Mouse (Mus musculus) lung, adult 18-20 months (tissue): ENCODE results near the gene Lrch1.
A peak's percentile ranks its signal among the peaks of the same experiment; 100 is the strongest.

Experiments used
- DNase-seq, 2 experiments: peaks; one replicate each; pipeline ENCODE4 v3.0.0; 2022; ENCODE audit warnings: mixed read lengths in 2 of 2

The Lrch1 gene

DNA sequence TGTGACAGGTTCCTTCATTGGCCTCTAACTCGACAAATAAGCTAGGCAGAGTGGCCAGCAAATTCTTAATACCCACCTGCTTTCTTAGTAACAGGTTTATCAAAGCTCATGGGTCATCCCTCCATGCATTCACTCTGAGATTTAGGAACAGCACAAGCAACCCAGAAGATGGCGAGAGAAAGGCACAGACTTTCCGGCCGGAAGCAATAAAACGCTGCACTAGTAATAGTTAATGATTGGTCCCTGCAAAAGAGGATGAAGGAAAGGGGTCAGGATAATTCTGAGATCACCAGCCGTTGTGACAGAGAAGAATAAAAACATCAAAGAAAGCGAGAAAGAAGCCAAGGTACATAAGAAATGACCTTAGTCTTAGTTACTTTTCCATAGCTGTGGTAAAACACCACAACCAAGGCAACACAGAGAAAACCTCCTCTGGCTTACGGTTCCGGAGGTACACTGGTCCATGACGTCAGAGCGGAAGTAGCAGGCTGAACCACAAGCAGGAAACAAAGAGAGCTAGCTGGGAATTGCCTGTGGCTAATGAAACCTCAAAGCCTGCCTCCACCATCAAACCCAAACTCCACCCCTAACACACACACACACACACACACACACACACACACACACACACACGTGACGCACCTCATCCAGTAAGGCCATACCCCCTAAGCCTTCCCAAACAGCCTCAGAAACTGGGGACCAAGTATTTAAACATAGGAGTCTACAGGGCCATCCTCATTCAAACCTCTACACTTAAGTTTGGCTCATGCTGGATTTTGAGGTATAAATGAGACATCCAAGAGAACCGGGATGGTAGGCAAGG lies 100.2 kb downstream of the Lrch1 start:
- peak in 1 of 2 experiments; percentile 50 for DNase-seq

DNA sequence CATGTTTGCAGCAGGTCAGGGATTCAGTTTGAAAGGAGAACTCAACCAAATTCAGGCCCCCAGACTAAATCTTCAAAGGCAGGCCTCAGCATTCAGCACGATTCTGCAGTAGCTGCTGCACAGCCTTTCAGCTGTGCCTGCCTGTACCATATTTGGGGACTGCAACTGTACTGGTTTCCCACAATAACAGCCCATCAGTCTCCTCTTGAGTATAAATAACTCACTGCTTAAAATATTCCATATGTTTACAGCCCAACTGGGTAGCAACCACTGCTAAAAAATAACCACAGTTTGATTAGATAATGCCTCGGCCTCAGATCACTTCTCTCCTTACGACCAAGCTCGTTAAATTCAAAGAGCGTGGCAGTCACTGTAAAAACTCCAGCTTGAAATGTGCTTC lies 101.0 kb downstream of the Lrch1 start:
- no peak for DNase-seq

DNA sequence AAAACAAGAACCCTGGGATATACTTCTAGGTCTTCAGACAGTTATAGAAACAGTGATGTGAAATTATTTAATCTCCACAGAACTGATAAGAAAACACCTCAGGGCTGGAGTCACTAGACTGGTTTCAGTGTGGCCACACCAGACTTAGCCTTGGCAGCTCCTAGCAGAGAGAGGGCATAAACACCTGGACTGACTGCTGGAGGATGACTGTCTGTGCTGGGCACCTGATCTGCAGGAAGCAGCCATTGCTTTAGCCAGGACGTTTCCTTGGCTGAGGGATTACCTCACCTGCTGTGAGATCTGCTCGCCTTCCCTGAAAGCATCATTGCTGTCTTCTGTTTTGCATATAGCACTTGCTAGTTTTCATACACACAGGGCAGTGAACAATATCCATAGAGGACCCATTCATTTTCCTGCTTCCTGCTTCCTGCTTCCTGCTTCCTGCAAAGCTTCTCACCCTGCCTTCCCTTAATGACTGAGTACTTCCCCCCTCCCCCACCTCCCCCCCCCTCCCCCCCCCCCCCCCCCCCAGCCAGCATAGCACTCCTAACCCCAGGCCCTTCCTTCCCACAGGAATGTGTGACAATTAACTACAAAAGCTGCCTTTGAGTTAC lies 101.9 kb downstream of the Lrch1 start:
- DNase-seq, result no peak

DNA sequence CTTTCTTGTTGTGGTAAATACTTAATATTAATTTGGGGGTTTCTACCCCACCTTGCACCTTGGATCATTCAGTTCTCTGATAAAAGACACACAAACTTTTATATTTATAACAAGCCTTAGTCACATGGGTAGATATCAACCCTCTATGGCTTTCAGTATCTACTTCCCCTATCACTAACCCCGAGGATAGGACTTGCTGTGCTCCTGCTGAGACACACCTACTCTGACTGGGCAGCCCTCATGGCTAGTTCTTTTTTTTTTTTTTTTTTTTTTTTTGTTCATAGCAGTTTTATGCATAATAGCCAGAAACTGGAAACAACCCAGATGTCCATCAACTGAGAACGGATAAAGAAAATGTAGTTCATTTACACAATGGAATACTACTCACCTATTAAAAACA lies 106.0 kb downstream of the Lrch1 start:
- no peak for DNase-seq

DNA sequence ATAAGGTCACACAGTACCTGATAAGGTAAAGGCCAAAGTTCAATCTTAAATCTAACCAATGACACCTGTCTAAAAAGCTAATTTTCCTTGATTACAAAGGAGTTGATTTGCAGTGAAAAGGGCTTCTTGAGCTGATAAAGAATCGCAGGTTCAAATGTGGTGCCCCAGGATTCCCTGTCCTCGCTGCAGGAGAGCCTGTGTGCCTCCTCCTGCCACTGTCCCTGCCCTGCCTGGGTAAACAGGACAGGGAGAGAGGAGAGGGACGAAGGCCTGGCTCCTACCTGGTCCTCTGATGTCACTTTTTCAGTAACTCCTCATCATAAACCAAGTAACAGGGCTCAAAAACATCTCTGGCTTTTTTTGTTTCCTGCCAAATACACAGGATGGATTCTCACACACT lies 106.4 kb downstream of the Lrch1 start:
- no peak for DNase-seq

DNA sequence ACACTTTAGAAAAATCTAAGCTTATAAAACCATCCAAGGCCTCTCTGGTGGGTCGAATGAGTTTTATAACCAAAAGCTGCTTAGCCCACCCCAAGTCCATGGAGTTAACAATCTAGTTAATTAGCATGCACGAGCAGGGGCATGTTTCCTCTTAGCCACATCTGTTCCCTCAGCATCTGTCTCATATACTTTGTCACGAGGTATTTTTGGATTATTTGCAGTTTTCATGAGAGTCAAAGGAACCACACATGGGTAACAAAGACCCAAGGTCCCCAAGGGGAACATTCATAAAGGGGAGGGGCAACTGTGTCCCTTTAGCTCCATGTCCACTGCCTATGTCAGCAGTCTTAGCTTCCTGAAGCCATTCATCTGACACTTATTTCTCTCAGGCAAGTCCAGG lies 106.9 kb downstream of the Lrch1 start:
- DNase-seq, result no peak

DNA sequence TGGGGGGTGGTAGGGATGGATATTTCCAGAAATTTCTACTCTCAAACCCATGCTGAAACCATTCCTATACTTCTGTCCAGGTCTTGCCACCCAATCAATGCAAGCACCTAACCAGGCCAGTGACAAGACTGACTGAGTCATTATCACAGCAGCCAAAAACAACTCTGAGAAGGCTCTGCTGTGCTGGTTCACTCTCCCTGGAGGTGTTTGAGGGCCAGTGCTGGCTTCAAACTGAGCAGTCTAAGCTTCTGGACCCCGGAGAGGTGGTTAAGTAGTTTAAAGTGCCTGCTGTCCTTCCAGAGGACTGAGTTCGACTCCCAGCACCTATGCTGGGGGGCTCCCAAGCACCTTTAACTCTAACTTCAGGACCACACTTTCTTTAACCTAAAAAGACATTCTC lies 107.3 kb downstream of the Lrch1 start:
- no peak for DNase-seq

DNA sequence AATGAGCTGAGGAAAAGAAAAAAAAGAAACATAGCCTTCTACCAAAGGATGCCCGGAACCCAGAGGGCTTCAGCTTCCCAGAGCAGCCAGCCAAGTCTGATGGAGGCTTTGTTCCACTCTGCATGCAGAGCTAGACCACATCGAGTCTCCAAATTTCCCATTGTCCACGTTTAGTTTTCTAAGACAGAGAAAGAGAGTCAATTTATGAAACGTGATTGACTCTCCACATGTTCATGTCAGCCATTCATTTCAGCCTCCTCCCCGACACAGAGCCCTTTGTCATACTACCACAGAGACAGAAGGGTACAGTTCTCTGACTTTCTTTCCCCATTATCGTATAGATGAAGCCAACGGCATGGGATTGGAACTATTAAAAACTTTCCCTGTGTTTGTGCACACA lies 108.9 kb downstream of the Lrch1 start:
- no peak for DNase-seq

DNA sequence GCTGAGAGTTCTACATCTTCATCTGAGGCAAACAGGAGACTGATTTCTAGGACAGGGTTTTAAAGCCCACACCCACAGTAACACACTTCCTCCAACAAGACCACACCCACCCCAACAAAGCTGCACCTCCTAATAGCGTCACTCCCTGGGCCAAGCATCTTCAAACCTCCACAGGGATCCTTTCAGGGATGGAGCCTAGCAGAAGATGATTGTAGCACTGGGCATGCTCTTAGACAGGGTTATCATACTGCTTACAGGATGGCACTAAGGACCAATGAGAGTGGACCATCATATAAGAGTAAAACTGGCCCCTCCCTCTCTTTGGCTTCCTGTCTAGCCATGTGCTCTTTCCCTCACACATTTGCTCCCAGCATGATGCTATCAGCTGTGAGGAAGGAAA lies 112.7 kb downstream of the Lrch1 start:
- no peak for DNase-seq

DNA sequence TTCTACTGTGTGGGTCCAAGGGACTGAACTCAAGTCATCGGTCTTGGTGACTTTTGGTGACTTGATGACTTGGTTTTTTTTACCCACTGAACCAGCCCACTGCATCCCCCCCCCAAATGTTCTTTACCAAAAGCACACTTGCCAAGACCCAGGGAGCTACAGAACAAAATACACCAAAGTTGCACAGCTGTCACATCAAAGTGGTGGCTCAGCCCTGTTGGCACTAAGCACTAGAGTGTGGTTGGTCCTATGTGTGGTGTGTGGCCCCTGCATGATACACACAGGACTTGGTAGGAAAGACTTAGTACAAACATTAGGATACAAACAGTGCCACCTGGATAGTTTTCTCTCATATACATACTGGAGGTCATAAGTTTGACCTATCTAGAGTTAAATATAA lies 113.5 kb downstream of the Lrch1 start:
- no peak for DNase-seq

DNA sequence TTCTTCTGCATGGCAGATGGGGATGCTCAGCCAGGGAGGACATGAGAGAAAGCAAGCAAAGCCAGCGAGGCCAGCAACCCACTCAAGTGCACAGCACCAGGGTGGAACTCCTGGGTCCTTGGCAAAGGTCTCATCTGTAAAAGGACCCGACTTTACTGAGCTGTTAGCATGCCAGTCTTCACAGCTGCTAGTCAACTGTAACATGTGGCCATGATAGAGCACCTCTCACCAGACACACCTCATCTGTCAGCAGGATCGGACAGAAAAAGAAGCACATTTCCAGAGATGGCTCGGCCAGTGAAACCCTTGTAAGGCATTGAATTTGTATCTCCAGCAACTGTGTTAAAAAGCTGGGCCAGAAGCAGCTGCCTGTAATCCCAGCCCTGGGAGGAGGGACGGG lies 116.0 kb downstream of the Lrch1 start:
- no peak for DNase-seq

DNA sequence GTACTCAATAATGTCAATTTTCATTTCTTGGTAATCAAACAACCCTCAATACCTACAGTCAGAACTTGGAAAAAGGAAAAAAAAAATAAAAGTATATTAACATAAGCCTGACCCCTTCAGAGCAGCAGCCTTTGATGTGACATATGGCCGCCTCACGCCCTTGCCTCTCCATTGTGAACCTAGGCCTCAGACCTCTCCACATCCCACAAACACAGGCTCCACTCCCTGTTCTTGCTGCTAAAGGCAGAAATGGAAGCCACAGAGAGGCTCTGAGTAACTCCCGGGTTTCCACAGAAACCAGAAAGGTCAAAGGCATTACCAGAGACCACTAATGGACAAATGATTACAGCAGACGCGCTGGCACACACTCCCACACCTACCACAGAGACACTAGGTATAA lies 116.6 kb downstream of the Lrch1 start:
- no peak for DNase-seq

DNA sequence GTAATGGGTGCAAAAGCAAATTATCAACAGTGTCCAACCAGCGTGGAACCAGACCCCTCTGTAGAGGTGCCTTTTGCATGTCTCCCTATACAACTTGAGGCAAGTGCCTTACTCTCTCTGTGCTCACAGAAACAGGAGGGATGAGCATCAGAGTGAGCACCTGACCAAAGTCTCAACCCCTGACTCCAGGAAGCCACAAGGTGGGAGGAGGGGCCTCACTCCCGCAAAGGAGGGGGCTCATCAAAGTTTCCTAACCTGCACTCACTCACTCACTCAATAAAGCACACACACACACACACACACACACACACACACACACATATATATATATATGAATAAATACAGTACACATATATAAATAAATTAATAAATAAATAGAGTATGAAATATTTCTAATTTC lies 117.1 kb downstream of the Lrch1 start:
- no peak for DNase-seq

DNA sequence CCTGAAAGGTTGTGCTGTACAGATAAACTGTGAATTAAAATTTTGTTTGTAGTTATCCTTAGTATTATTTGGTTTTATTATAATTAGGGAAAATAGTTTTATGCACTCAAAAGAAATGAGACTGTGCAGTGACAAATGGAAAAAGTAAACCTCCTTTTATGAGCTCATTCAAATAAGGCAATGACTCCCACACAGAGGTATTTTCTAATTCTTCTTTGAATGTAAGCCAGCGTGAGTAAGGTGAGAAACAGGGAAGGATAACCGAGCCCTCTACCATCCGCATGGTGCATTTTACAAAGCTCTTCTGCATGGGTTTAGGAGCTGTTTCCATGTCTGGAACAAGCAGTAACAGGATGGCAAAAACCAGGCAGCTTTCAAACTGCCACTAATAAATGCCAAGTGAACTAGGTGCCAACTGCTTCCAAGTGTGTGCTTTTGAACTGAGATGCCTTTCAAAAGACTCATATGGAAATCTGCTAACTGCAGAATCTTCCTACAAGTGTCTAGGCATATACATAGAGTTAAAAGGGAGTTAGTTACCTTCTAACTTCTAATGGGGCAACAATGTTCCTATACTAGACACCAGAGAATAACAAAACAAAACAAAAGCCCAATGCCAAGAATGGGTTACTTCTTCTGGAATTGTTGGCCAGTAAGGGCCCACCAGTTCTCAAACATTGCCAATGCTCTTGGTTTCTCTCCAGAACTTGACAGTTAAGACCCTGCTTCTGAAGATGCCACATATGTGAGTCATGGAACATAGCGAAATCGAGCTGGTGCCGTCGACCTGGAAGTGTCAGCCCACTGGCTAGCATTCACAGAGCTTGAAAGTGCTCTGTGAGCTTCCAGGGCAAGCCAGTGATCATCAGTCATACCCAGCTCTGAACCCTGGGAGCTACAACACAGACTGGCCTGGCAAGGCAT lies 124.7 kb downstream of the Lrch1 start:
- no peak for DNase-seq

DNA sequence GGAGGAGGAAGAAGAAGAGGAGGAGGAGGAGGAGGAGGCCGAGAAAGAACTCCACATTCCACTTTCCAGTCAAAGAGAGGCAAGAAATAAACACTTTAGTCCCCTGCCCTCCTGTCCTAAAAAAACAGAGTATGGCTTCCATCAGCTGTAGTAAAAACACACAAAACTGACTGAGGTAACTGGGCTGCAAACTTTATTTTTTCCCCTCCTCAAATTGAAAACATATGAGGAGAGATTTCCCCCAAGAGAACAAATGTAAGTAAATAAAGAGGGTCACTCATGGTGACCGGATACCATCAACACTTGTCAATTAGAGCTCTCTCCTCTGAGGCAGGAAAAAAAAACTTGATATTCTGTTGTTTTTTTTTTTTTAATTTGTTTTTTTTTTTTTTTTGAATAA lies 125.6 kb downstream of the Lrch1 start:
- DNase-seq, result no peak

DNA sequence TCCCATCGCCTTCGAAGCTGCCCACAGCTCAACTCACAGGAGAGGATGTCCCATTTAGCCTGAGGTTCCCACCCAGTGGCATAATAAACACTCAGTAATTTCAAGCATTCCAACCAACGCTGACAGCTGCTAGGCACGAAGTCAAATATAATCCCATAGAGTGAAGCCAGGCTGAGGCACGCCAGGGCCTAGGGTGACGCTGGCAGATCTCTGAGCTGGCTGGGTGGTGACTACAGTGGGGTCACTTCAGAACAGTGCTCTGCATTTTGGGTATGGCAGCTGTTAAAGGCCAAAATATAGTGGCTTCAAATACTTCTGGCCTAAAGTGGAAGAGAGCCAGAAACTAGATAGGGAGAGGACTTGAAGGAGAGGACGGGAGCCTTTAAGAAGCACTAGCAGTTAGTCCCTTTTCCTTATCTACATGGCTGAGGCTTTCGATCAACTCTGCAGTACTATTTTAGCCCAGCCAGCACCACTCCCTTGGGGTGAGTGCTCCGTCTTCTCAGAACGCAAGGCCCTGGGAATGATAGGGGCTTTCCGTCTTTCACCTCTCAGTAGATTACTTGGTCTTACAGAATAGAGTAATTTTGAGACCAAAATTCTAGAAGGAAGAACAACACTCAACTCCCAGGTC lies 127.4 kb downstream of the Lrch1 start:
- peak; percentile 32 to 47 for DNase-seq

DNA sequence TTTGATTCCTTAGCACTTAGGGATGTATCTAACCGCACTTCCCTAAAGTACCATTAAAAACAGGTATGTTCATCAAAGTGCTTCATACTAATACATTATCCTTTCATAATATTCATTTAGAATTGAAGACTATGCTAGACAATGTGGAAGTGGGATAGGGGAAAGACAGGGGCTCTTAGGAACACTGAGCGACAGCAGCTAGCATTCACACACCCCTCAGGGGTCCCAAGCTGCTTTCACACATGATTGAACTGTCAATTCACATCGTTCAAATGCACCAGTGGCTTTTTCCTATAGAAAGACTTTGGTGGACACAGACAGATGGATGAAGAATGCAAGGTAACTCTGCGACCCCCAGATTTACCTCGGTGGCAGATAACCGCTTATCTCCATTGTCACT lies 131.0 kb downstream of the Lrch1 start:
- no peak for DNase-seq

DNA sequence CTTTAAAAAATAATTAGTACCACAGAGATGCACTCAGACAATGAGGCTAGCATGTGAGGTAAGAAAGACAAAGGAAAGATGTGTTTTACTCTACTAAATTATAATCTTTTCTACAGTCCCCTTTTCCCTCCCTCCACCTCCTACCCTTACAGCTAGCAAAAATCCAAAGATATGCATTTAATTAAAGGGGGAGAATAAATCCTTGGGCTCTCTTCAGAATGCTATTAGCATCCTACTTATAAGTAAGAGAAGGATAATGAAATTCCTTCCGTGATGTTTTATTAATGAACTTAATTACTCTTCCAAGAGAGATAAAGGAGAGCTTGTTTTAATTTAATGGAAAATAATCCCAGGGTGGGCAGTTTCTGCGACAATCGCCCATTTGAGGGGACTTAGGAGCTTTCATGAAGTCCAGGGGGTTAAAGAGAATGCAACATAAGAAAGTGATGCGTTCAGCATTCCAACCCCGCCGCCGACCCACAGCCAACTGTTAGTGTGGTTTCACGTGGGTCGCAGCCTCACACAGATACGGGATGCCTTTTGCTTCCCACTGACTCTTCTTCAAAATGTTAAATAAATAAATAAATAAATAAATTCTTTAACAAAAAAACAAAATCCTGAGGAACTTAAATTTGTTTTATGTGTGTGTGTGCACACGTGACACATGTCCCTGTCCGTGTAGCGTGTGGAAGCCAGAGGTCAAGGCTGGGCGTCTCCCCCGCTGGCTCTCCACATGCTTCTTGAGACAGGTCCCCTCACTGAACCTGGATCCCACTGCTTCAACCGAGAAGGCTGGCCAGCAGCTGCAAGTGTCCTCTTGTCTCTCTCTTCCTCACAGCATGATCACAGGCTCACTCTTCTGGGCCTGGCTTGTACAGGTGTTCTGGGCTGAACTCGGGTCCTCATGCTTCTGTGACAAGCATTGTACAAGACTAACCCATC lies 132.6 kb downstream of the Lrch1 start:
- no peak for DNase-seq

DNA sequence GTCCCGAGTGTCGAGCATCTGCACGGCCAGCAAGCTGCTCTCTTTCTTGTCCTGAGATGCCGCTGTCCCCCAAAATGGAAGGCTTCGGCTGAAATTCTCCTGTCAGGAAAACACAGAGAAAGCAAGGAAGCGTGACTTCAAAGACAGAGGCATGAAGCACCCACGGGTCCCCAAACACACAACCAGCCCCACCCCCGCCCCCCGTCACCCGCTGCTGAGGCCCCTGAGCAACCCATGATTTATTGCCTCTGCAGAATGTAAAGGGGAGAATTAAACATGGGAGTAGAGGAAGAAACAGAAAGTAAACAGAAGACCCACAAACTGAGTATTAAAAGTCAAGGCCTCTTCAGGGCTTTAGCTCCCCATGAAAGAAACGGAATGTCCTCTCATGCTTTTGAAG lies 136.1 kb downstream of the Lrch1 start:
- DNase-seq, result no peak

DNA sequence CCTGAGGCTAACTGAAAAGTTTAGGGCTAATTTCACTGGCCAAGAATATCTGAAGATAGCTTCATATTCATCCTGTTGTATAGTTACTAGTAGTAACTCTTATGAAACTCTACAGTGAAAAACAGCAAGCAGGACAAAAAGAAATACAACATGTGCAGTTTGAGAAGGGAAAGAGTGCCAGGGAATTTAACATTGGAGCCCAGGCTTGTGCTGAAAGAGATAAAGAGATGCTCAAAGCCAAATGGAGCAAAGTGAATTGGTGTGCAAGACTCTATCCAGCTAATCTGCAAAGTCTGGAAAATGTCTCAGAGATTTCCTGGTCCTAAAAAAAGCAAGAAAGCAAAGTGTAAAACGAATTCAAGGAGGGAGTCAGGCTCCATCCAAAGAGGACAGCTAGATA lies 145.7 kb downstream of the Lrch1 start:
- no peak for DNase-seq

DNA sequence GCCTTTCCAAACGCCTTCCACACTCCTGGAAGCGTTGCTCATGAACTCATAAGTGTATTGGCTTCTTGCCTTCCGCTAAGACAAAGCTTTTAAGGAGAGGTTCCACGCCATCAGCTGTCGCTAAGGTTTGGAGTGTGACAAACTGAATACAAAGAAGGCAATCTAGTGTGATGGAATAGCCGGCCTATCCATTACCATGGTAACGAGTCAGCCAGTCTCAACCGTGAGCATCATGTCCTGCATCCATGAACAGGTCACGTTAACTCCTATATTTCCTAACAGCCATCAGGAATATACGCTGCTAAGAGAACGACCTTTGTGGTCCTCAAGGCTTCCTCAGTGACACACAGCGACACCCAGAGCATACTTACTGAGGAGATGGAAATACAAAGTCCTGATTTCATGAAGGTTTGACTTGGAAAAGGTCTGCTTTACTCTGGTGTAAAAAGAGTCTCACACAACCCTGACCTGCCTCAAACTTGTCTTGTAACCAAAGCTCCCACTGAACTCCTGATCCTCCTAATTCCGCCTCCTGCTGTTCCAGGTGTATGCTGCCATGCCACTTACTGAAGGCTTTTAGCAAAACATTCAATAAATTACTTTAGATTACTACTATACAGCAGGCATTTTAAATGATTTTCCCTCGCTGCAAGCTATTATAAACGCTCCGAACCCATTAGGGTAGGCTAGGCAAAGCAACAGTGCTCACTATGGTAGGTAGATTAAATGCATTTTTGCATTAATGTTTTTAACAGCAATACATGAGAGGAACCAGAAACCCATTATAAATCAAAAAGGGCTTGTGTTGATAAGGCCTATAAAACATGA lies 149.4 kb downstream of the Lrch1 start:
- no peak for DNase-seq
